Mouse (Mus musculus): ENCODE measurements around the gene Crybb3. TPM values are rescaled to one million over a fixed set of nuclear protein-coding genes. Genes with fewer than 3 reads are reported as not detected.
A peak's percentile ranks its signal among the peaks of the same experiment; 100 is the strongest.
"Not testable (repeated sequence)": the region's sequence is repeated elsewhere in the genome, so short reads cannot be mapped to it uniquely, and the experiment has no call there.

Gene Crybb3
- total RNA-seq, 2 experiments from 2014 or later, result 1.3 to 1.7 TPM

GRCm38 (mm10) chr5:113114264-113115225, 33.2 kb upstream of the Crybb3 start:
- Histone ChIP-seq H3K27ac (peak overlapping the region; percentile 78), H3K4me3 (no peak overlapping the region)
- peak; percentile 51 to 56 for DNase-seq (ENCODE audit: extremely low spot score in 1 of 2, low spot score in 2 of 2)
- no peak for TF ChIP-seq CTCF (IDR thresholded peaks at IDR 0.05)
- intact Hi-C loops (cut with DNase I), result no loop called here

GRCm38 (mm10) chr5:113113120-113113519, 31.7 kb upstream of the Crybb3 start:
- no peak overlapping the region for H3K4me3 ChIP-seq
- intact Hi-C loops (cut with DNase I), result no loop called here
- no peak for TF ChIP-seq CTCF (IDR thresholded peaks at IDR 0.05)
- no peak for DNase-seq (ENCODE audit: extremely low spot score in 1 of 2, low spot score in 2 of 2)
- no peak overlapping the region for H3K27ac ChIP-seq

GRCm38 (mm10) chr5:113111336-113111735, 30.0 kb upstream of the Crybb3 start:
- DNase-seq (ENCODE audit: extremely low spot score in 1 of 2, low spot score in 2 of 2), result no peak
- Histone ChIP-seq H3K27ac (no peak overlapping the region), H3K4me3 (no peak overlapping the region)
- TF ChIP-seq CTCF (IDR thresholded peaks at IDR 0.05), result no peak
- intact Hi-C loops (cut with DNase I), result no loop called here

DNA sequence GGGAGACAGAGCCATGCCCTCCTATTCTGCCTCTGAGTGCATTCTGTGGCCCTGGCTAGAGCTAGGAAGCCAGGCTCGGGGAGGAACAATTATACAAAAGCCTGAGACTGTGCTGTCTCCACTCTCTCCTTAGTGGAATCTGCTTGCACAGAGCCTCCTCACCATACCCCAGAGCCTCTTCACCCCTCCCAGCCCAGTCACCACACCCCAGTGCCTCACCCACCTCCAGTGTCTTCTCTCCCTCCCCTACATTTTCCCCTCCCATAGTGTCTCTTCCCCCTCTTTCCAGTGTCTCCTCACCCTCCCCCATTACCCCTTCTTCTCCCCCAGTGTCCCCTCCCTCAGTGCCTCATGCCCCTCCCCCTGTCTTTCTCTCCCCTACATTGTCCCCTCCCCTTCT, 29.5 kb upstream of the Crybb3 start:
- DNase-seq (ENCODE audit: extremely low spot score in 1 of 2, low spot score in 2 of 2), result no peak
- peak overlapping the region; percentile 47 for H3K27ac ChIP-seq
- no peak for TF ChIP-seq CTCF (IDR thresholded peaks at IDR 0.05)
- H3K4me3 ChIP-seq, result no peak overlapping the region
- intact Hi-C loops (cut with DNase I), result no loop called here

- intact Hi-C loops (cut with DNase I); DNase-seq (ENCODE audit: extremely low spot score in 1 of 2, low spot score in 2 of 2); H3K4me3 ChIP-seq; H3K27ac ChIP-seq: not testable (repeated sequence)
- TF ChIP-seq CTCF (IDR thresholded peaks at IDR 0.05), result peak; percentile 65
Measured at GRCm38 (mm10) chr5:113109651-113110050, 28.3 kb upstream of the Crybb3 start.

DNA sequence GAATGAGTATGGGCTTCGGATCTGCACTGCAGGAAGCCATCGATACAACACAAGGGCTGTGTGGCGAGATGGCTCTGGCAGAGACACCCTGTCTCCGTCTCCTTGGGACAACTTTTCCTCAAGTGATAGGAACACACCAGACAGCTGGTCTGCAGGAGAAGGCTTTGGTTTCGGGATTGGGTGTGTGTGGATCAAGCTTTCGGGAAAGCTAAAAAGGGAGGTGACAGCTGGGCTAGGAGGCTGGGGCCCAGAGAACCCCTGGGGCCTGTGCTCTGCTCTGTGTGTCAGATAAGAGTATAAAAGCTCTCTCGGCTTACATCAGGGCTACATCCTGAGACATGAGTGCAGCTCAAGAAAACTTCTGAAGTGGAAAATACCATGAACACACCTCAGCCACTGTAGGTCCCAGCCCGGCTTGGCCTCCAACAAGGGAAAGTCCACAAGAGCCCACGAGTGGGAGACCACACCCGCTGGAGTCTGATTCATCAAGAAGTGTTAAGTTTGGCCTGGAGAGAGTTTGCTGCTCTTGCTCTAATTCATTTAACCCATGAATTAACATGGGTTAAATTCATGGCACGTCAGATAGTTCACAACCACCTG, 26.9 kb upstream of the Crybb3 start:
- TF ChIP-seq CTCF (IDR thresholded peaks at IDR 0.05), result no peak
- H3K27ac ChIP-seq, result no peak overlapping the region
- no peak for DNase-seq (ENCODE audit: extremely low spot score in 1 of 2, low spot score in 2 of 2)
- intact Hi-C loops (cut with DNase I), result no loop called here
- H3K4me3 ChIP-seq, result no peak overlapping the region

DNA sequence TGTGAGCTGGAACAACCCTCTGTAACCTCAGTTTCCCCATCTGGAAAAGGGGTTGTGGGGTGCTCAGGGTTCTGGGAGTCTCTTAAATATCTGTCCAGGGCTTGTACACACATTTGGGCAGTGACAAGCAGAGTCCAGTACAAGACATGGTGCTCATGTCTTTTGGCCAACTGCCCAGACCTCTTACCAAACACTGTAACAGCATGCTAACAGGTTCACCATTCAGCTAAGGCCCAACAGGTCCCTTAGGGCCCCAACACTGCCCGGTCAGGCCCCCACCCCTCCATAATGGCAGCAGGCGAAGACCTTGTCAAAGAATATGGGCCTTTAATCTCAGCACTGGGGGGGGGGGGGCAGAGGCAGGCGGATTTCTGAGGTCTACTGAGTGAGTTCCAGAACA, 26.3 kb upstream of the Crybb3 start:
- Histone ChIP-seq H3K27ac (no peak overlapping the region), H3K4me3 (no peak overlapping the region)
- DNase-seq (ENCODE audit: extremely low spot score in 1 of 2, low spot score in 2 of 2), result no peak
- no peak for TF ChIP-seq CTCF (IDR thresholded peaks at IDR 0.05)
- intact Hi-C loops (cut with DNase I), result no loop called here

DNA sequence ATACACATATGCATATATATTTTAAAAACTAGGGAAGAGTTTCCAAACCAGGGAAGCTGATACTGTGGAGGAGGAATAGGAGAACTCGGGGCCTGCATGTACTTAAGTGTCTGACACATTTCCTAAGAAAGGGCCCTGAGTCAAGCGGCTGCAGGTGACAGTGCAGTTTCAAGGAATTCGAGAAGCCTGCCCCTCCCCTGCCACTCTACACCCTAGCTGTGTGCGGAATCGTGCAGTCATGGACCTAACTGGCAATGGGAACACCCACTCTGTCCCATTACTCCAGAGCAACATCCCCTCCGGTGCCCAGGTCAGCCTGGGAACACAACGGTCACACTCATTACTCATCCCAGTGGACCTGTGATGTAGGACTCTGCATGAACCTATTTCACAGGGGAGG, 25.2 kb upstream of the Crybb3 start:
- intact Hi-C loops (cut with DNase I), result no loop called here
- no peak for TF ChIP-seq CTCF (IDR thresholded peaks at IDR 0.05)
- DNase-seq (ENCODE audit: extremely low spot score in 1 of 2, low spot score in 2 of 2), result no peak
- no peak overlapping the region for H3K4me3 ChIP-seq
- no peak overlapping the region for H3K27ac ChIP-seq

- H3K4me3 ChIP-seq, result no peak overlapping the region
- no peak for DNase-seq (ENCODE audit: extremely low spot score in 1 of 2, low spot score in 2 of 2)
- no peak for TF ChIP-seq CTCF (IDR thresholded peaks at IDR 0.05)
- H3K27ac ChIP-seq, result no peak overlapping the region
- intact Hi-C loops (cut with DNase I), result no loop called here
Measured at GRCm38 (mm10) chr5:113105481-113105880, 24.1 kb upstream of the Crybb3 start.

GRCm38 (mm10) chr5:113105035-113105434, 23.7 kb upstream of the Crybb3 start:
- Histone ChIP-seq H3K4me3 (no peak overlapping the region), H3K27ac (no peak overlapping the region)
- intact Hi-C loops (cut with DNase I), result no loop called here
- DNase-seq (ENCODE audit: extremely low spot score in 1 of 2, low spot score in 2 of 2), result no peak
- TF ChIP-seq CTCF (IDR thresholded peaks at IDR 0.05), result no peak

- peak overlapping the region; percentile 44; the same call in 1 of the 2 replicates for H3K27ac ChIP-seq
- no peak for TF ChIP-seq CTCF (IDR thresholded peaks at IDR 0.05)
- no peak for DNase-seq (ENCODE audit: extremely low spot score in 1 of 2, low spot score in 2 of 2)
- intact Hi-C loops (cut with DNase I), result loop anchor here (5.0 kb wide), 1 partner anchor 35 kb away; no protein-coding TSS in a partner anchor
- H3K4me3 ChIP-seq, result no peak overlapping the region
Measured at GRCm38 (mm10) chr5:113102455-113102854, 21.1 kb upstream of the Crybb3 start.

DNA sequence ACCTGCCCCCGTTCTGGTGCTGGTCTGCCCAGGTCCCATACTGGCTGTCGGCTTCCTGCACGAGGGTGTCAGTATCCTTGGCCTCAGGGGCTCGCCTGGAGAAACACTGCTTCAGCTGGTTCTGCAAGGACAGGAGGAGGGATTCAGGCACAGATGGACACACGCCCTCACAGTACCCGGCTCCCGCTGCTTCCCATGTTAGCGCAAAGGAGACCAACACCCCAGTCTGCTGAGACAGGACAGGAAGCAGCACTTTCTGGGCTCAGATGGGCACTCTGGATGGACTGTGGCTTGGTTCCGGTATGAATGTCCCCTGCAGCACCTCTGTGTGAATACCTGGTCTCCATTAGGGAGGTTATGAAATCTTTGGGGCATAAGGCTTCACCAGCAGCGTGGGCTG, 20.1 kb upstream of the Crybb3 start:
- intact Hi-C loops (cut with DNase I), result loop anchor here (5.0 kb wide), 1 partner anchor 36 kb away; no protein-coding TSS in a partner anchor
- Histone ChIP-seq H3K27ac (peak overlapping the region; percentile 75), H3K4me3 (no peak overlapping the region)
- no peak for TF ChIP-seq CTCF (IDR thresholded peaks at IDR 0.05)
- DNase-seq (ENCODE audit: extremely low spot score in 1 of 2, low spot score in 2 of 2), result no peak
